Comparison of ENCODE assay signal across 8 mouse cellular contexts in the genomic region with DNA sequence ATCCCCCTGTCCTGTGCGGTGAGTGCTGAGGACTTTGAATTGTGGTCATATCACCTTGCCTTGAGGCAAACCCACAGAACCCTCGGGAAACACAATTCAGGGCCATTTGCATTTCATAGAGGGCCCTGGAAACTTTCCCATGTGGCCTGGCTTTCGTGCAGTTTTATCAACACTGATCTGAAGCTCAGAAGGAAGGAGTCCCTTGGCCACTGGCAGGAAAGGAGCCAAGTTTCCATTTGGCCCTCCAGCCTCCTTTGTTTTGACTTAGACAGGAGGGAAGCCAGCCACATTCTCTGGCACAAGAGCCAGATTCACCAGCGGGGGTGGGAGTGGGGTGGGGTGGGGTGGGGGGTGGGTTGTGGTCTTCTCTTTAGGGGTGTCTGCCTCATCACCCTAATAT. TPM values are rescaled to one million over a fixed set of nuclear protein-coding genes. Genes with fewer than 3 reads are reported as not detected.
A peak's percentile ranks its signal among the peaks of the same experiment; 100 is the strongest.
DNase-seq lines count a peak whose midpoint lies in the region; ATAC-seq lines count a peak whose summit lies in the region.

No protein-coding gene starts in this region.

- 43% methylated on average over 4 of the region's 4 CpGs for WGBS in forebrain, embryonic 13.5 days
- WGBS in forebrain, embryonic 15.5 days: 20% methylated on average over 4 of the region's 4 CpGs
- WGBS in heart, embryonic 12.5 days: 34% methylated on average over 4 of the region's 4 CpGs

- H3K36me3 ChIP-seq in forebrain, embryonic 13.5 days (ENCODE audit: poor library complexity, severe bottlenecking): no peaks in the 10 kb centered on the region
- H3K36me3 ChIP-seq in forebrain, embryonic 15.5 days: no peaks in the 10 kb centered on the region
- no peaks in the 10 kb centered on the region for H3K36me3 ChIP-seq in heart, embryonic 12.5 days

- peaks cover 13% of the 10 kb centered on the region; the same call in 1 of the 2 replicates for H3K4me1 ChIP-seq in forebrain, embryonic 13.5 days
- H3K4me1 ChIP-seq in forebrain, embryonic 15.5 days: peaks cover 12% of the 10 kb centered on the region
- H3K4me1 ChIP-seq in heart, embryonic 12.5 days (replicated peaks): peaks cover 25% of the 10 kb centered on the region

- no peaks in the 10 kb centered on the region for H3K9me3 ChIP-seq in forebrain, embryonic 13.5 days (replicated peaks)
- no peaks in the 10 kb centered on the region for H3K9me3 ChIP-seq in forebrain, embryonic 15.5 days
- no peaks in the 10 kb centered on the region for H3K9me3 ChIP-seq in heart, embryonic 12.5 days (replicated peaks)

- peak; percentile 44 for DNase-seq in NIH3T3 (ENCODE audit: low read depth)
- peak; percentile 79 to 88 for DNase-seq in kidney, postnatal 25 days
- no peak for DNase-seq in retina, embryonic 14.5 days (ENCODE audit: low spot score)
- no peak for DNase-seq in embryo, embryonic 10 days (ENCODE audit: low spot score)
- DNase-seq in cerebellum, adult 11 months: no peak

- no peak overlapping the region for H3K4me3 ChIP-seq in forebrain, embryonic 13.5 days
- H3K4me3 ChIP-seq in forebrain, embryonic 15.5 days: no peak overlapping the region
- no peak overlapping the region for H3K4me3 ChIP-seq in heart, embryonic 12.5 days

- H3K27ac ChIP-seq in forebrain, embryonic 13.5 days: no peak overlapping the region; the same call in 1 of the 2 replicates
- no peak overlapping the region for H3K27ac ChIP-seq in forebrain, embryonic 15.5 days (replicated peaks)
- peak overlapping the region; percentile 76 for H3K27ac ChIP-seq in heart, embryonic 12.5 days (ENCODE audit: poor library complexity, severe bottlenecking)

- H3K27me3 ChIP-seq in forebrain, embryonic 13.5 days: no peaks in the 10 kb centered on the region
- no peaks in the 10 kb centered on the region for H3K27me3 ChIP-seq in forebrain, embryonic 15.5 days
- H3K27me3 ChIP-seq in heart, embryonic 12.5 days (replicated peaks): no peaks in the 10 kb centered on the region

- 0 out of 2 replicates have a peak, but pooled peaks have one; percentile 33 for ATAC-seq in forebrain, embryonic 13.5 days
- no peak; the same call in 1 of the 2 replicates for ATAC-seq in forebrain, embryonic 15.5 days (replicated peaks)
- peak; percentile 74 for ATAC-seq in heart, embryonic 12.5 days (ENCODE audit: insufficient number of reproducible peaks, low FRiP score)

- H3K9ac ChIP-seq in forebrain, embryonic 13.5 days: no peak overlapping the region
- H3K9ac ChIP-seq in forebrain, embryonic 15.5 days (replicated peaks): no peak overlapping the region
- no peak overlapping the region for H3K9ac ChIP-seq in heart, embryonic 12.5 days

- no peak overlapping the region for H3K4me2 ChIP-seq in forebrain, embryonic 13.5 days
- no peak overlapping the region for H3K4me2 ChIP-seq in forebrain, embryonic 15.5 days (replicated peaks)
- no peak overlapping the region for H3K4me2 ChIP-seq in heart, embryonic 12.5 days

RNA-seq across cellular contexts. Expression of gene Klhl25, which starts 41.4 kb away (rescaled TPM):
- polyA plus RNA-seq in forebrain, embryonic 13.5 days (2015; fragmentation: Nextera tagmentation; extraction: Ambion mirVana): 31.2 and 31.5 TPM in 2 replicates
- polyA plus RNA-seq in forebrain, embryonic 15.5 days (2015; fragmentation: Nextera tagmentation; extraction: Ambion mirVana): 40.1 and 42.8 TPM in 2 replicates
- polyA plus RNA-seq in heart, embryonic 12.5 days (2016; fragmentation: Nextera tagmentation; extraction: Ambion mirVana): 11.6 and 12.0 TPM in 2 replicates

Comparison
In these comparisons a context has a peak if more than half of its experiments do, and no peak if none do; other contexts are left out.
1. DNase-seq: peak in NIH3T3 (single experiment) and kidney, postnatal 25 days (2 of 2); none in retina, embryonic 14.5 days (single experiment), embryo, embryonic 10 days (single experiment) and cerebellum, adult 11 months (single experiment).